Mouse (Mus musculus) thymus, postnatal 4 days (tissue): ENCODE measurements around the gene 5730480H06Rik.

Experiments
- DNase-seq: peaks from one replicate; pipeline ENCODE4 v3.0.0; 2021

Gene 5730480H06Rik

DNA sequence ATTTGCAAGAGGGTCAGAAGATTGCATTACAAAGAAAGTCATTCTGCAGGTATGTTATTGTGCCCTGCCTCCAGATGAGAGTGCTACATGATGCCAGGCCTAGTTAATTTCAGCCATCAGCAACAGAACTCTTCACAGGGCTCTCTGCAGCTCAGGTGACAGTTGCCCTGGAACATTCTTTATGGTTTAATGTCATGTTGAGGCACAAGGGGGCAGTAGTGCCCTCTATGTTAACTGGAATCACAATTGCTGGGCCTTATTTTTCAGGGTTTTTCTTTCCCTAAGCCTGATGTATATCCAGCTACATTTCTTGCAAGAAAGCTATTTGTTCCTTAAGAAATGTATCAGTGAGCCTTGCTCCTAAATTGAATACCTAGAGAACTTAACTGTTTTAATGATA is 102.7 kb downstream of the 5730480H06Rik start:
- DNase-seq: no peak

DNA sequence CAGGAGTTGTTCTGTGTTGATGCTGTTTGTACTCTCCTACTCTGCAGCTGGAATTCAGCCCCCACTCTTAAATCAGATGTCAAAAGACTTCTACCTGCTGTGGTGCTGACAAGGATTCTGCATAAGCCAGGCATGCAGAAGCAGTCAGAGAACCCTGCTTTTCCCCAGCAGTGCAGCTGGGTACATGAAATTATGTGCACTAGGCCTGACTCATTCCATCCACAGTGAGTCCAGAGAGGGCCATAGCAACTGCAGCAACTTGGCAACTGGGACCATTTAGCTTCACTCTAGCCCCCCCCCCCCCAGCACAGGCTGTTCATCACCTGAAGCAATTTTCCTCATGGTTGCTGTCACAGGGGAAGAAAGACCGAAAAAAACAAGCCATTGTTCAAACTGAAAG is 121.1 kb downstream of the 5730480H06Rik start:
- DNase-seq: no peak

- DNase-seq: no peak
These were observed 132.5 kb downstream of the 5730480H06Rik start for GRCm38 (mm10) chr5:48460221-48460620.
